Mouse (Mus musculus): ENCODE results near the gene Hpse2.

GRCm38 (mm10) chr19:42891599-42891998 lies 496.6 kb downstream of the Hpse2 start:
- TF ChIP-seq CTCF (IDR thresholded peaks at IDR 0.05; ENCODE audit: insufficient read depth, low read length) (no peak), POLR2A (IDR thresholded peaks at IDR 0.05; ENCODE audit: borderline replicate concordance, extremely low read depth, low read depth, low read length) (no peak)
